Mouse (Mus musculus): ENCODE results near the gene Ttll9.

Ttll9 gene

DNA sequence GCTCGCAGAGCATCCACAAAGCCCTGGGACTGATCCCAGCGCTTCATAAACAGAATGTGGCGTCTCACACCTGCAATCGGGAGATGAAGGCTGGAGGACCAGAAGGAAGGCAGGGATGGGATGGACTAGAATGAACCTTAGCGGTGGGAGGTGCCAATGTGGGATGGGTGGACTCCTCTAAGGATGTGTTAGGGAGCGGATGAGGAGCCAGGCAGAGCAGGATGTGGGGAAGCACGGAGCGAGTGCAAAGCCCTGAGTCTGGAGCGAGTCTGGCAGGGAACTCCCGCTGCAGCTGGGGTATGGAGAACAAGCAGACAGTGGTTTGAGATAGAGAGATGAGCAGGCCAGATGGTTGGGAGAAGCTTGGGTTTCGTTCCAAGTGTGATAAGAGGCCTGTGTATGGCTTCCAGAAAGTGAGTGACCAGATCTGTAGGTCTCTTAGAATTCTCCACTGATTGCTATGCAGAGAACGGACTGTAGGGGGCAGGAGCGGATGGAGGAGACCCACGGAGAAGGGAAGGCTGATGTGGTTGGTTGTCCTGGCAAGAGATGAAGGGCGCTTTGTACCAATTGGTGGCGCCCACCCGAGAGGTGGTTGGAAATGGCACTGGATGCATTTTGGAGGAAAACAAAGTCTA is 85.7 kb downstream of the Ttll9 start:
- DNase-seq (ENCODE audit: extremely low spot score, low read depth, low spot score), result no peak

- no peak for DNase-seq (ENCODE audit: extremely low spot score, low read depth, low spot score)
Observed at GRCm38 (mm10) chr2:153049288-153049996, 87.2 kb downstream of the Ttll9 start.

- DNase-seq (ENCODE audit: extremely low spot score, low read depth, low spot score), result no peak
Observed at GRCm38 (mm10) chr2:153049997-153050358, 87.7 kb downstream of the Ttll9 start.

DNA sequence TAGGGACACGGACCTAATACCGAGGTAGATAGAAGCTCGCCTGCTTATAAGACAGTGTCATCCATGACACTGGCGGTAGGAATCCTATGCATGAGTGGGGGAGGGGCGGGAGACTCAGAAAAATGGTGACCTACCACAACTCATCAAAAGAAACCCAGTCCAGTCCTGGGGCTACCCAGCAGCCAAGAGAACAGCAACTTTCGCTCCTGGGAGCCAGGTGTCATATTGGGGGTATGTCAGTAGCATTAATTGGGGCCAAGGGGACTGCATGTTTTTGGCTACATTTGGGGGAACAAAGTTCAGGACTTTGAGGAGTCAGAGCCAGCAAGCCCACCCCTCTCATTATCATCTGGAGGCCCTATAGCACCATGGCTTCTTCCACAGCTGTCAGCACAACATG is 88.8 kb downstream of the Ttll9 start:
- DNase-seq (ENCODE audit: extremely low spot score, low read depth, low spot score), result no peak

DNA sequence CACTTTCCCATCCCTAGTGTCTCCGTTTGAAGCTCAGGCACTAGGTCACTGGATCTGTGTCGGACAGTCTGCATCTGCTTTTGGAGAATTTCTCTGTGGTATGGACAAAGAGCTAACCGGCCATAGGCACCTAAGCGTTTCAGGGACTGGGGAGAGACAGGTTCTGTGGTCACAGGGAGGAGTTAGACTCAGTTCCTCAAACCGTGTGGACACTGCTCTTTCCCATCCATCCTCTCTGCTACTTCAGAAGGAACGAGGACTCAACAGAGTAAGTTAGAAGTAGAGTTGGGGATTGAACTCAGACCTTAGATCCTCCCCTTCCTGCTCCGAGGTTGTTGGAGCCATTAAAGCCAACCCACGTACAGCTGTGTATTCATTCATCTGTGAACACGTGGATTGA is 89.3 kb downstream of the Ttll9 start:
- no peak for DNase-seq (ENCODE audit: extremely low spot score, low read depth, low spot score)

DNA sequence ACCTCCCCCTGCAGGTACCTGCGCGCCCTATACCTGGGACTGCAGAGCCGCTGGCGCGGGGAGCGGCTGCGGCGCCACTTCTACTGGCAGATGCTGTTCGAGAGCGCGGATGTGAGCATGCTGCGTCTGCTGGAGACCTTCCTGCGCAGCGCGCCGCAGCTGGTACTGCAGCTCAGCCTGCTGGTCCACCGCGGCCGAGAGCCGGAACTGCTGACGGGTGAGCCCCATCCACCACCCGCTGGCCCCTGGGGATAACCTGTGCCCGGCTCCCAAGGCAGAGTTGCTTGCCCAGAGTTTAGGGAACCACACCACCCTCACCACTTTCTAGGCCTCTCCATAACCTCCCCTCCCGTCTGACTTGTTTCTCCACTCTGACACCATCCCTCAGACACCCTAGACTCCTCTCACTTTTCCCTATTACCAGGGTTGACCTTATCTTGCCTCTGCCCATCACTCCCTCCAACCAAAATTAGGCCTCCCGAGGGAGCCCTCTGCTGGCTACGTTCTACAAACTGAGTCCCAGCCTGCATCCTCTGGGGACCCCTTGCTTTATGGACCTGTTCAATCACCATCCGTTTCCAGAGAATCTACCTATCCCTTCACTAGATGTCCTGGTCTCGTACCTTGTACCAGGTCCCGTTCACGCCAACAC is 90.5 kb downstream of the Ttll9 start:
- DNase-seq (ENCODE audit: extremely low spot score, low read depth, low spot score), result no peak

DNA sequence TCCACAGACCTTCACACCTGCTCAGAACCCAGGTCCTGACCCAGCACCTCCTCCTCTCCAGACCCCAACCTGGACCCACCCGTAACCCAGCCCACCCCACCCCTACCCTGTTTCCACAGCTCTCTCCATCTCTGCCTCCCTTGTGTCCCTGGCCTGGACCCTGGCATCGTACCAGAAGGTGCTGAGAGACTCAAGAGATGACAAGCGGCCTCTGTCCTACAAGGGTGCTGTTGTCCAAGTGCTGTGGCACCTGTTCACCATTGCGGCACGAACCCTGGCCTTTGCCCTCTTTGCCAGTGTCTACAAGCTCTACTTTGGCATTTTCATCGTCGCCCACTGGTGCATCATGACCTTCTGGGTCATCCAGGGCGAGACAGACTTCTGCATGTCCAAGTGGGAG is 91.6 kb downstream of the Ttll9 start:
- no peak for DNase-seq (ENCODE audit: extremely low spot score, low read depth, low spot score)

DNA sequence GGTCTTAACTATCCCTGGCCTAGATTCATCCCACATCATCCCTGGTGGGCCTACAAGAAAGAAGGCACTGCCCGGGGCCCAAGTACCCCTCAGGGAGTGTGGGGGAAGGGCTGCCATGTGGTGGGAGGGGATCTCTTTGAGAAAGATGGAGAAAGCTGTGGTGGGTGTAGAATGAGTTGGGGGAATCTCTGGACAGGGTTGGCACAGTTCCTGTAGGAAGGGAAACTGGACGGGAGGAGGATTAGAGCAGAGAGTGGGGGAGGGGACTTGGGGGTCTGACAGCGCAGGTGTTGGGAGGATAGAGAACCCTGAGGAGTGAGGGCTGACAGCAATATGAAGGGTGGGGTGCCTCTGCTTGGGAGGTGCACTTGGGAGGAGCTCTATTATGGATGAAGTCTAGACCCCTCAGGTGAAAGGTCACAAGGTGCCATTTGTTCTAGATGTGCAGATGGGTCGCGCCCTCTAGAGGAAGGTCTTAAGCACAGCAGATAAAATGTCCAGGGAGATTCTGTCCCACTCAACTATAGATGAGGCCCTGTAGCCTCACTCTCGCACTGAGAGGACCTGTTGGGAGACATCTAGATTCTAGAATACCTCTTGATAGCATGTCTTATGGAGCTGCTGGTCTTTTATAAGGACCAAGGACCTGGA is 93.1 kb downstream of the Ttll9 start:
- DNase-seq (ENCODE audit: extremely low spot score, low read depth, low spot score), result no peak
